Mouse (Mus musculus): Measurements from ENCODE around the gene Btnl9. TPM values are rescaled to one million over a fixed set of nuclear protein-coding genes. Genes with fewer than 3 reads are reported as not detected.

The Btnl9 gene
- polyA plus RNA-seq (2021; fragmentation: Nextera tagmentation) = not detected in 2 replicates
- long read RNA-seq, experiment 1 = 0 reads
- long read RNA-seq, experiment 2 = 0 reads

DNA sequence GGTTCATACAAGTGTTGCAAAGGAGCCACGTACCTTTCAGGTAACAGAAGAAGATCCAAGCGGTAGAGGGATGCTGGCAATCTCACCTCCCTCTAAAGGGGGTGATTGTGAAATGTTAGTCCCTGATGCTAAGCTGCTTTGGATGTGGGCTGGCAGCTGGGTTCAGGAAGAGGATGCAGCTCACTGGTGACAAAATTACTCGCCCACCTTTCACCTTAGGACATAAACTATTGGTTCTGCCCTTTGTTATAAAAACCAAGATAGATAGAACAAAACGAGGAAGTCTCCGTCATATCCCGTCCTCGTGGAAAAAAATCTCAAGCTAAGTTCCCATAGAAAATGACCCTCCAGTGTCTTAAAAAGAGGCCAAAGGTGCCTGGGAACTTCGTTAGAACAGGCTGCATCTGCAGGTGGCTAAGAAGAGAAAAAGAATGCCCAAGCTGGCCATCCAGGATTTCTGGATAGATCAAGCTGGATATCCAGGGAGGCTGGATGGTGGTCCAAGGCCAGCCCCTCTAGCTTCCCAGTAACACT lies at the start of gene Btnl9:
TSS of gene Btnl9 (minus strand) at position 205 of the 534 bp plus-strand sequence.

DNA sequence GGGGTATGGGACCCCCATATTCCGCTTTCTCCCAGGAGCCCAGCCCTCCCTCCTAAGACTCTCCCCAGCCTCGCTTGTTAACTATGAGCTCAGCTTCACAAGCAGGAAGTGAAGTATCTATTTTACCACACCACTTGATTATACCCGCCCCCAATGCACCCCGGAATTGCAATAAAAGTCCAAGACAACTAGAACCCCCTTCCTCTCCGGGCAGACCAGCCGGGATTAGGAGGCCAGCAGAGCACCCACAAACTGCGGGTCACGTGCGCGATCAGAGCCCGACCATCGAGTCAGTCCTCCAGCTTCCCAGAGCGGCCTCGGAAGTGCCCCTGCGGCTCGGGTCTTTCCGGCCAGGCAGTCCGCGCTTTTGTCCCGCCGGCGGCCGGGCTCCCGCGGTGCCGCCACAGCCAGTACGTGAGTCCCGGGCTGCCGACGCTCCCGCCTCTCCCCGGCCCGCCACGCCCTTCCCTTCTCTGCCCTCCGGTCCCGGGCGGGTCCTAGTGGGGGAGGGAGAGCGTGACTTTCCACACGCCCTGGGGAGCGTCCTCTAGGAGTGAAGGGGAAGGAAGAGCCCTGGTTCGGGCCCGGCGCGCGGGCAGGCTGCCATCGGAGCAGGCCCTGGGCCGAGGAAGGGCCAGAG lies 16.3 kb upstream of the Btnl9 start, which contains the start of gene Zfp62:
TSS of gene Zfp62 (plus strand) at position 164 of the 640 bp plus-strand sequence.

DNA sequence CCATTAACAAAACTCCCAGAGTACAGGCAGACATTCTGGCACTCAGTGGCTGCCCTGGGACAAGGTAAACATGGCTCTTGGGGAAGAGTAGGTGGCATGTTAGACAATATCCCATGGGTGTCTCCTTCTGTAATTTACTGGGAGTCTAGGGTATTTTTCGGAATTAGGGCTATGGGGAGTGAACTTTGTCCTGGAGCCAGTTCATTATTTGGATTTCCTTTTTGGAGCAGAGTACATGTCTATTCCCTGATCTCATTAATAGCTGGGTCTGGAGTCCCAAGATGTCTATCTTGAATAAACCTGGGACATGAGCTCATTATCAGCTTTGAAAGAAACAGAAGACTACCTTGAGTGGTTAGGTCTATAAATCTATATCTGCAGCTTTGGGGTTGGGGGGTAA lies 32.9 kb downstream of the Btnl9 start, which contains the start of gene Olfr1394:
TSS of gene Olfr1394 (plus strand) at position 301 of the 400 bp plus-strand sequence.

DNA sequence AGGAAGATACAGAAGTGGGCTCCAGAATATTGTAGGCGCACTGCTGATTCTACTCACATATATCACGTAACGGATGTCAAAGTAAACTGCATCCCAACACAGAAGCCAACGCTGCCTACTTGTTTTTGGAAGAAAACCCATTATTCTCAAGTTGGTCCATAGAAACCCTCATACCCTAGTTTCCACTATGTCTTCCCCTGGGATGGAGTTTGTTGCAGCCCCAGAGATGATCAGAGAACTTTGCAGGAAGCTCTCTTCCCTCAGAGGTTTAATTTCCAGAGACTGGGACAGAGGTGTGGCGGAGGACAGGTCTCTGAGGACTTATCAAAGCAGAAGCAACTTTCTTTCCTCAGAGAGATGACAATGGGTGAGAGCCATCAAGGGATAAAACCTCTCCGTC lies 45.0 kb downstream of the Btnl9 start, which contains the start of gene Olfr1395:
TSS of gene Olfr1395 (plus strand) at position 301 of the 400 bp plus-strand sequence.

Other genes with a start within 250 kb of the Btnl9 start
- gene Psme2b, start 241.0 kb downstream of the Btnl9 start, polyA plus RNA-seq (2021; fragmentation: Nextera tagmentation) = 3.0 and 3.3 TPM in 2 replicates
- gene Olfr56, start 208.3 kb downstream of the Btnl9 start, polyA plus RNA-seq (2021; fragmentation: Nextera tagmentation) = not detected in 2 replicates
- 0.62 and 0.63 TPM in 2 replicates for gene 9930111J21Rik1, start 207.8 kb downstream of the Btnl9 start, polyA plus RNA-seq (2021; fragmentation: Nextera tagmentation)
- 0.03 TPM in 1 of 2 replicates, not detected in the other for gene Gm12185, start 194.9 kb downstream of the Btnl9 start, polyA plus RNA-seq (2021; fragmentation: Nextera tagmentation)
- gene Tgtp1, start 193.0 kb downstream of the Btnl9 start, polyA plus RNA-seq (2021; fragmentation: Nextera tagmentation) = 0.95 and 3.9 TPM in 2 replicates
- gene 9930111J21Rik2, start 135.9 kb downstream of the Btnl9 start, polyA plus RNA-seq (2021; fragmentation: Nextera tagmentation) = 0.38 and 0.40 TPM in 2 replicates
- gene Tgtp2, start 123.0 kb downstream of the Btnl9 start, polyA plus RNA-seq (2021; fragmentation: Nextera tagmentation) = 1.2 and 1.8 TPM in 2 replicates
- 2.1 and 2.3 TPM in 2 replicates for gene Ifi47, start 110.6 kb downstream of the Btnl9 start, polyA plus RNA-seq (2021; fragmentation: Nextera tagmentation)
- gene Olfr1396, start 72.3 kb downstream of the Btnl9 start, polyA plus RNA-seq (2021; fragmentation: Nextera tagmentation) = not detected in 2 replicates
- gene Olfr1395, start 44.9 kb downstream of the Btnl9 start, polyA plus RNA-seq (2021; fragmentation: Nextera tagmentation) = not detected in 2 replicates
- gene Olfr1394, start 32.8 kb downstream of the Btnl9 start, polyA plus RNA-seq (2021; fragmentation: Nextera tagmentation) = not detected in 2 replicates
- gene Zfp62, start 16.1 kb upstream of the Btnl9 start, polyA plus RNA-seq (2021; fragmentation: Nextera tagmentation) = 11.0 and 11.7 TPM in 2 replicates
- 11.2 and 11.8 TPM in 2 replicates for gene Mgat1, start 57.0 kb upstream of the Btnl9 start, polyA plus RNA-seq (2021; fragmentation: Nextera tagmentation)
- gene Olfr1393, start 91.1 kb upstream of the Btnl9 start, polyA plus RNA-seq (2021; fragmentation: Nextera tagmentation) = not detected in 2 replicates
- not detected in 2 replicates for gene Olfr1392, start 98.1 kb upstream of the Btnl9 start, polyA plus RNA-seq (2021; fragmentation: Nextera tagmentation)
- not detected in 2 replicates for gene Olfr10, start 117.6 kb upstream of the Btnl9 start, polyA plus RNA-seq (2021; fragmentation: Nextera tagmentation)
- gene Olfr1391, start 135.6 kb upstream of the Btnl9 start, polyA plus RNA-seq (2021; fragmentation: Nextera tagmentation) = not detected in 2 replicates
- gene Olfr1390, start 148.0 kb upstream of the Btnl9 start, polyA plus RNA-seq (2021; fragmentation: Nextera tagmentation) = not detected in 2 replicates
- not detected in 2 replicates for gene Olfr1389, start 235.9 kb upstream of the Btnl9 start, polyA plus RNA-seq (2021; fragmentation: Nextera tagmentation)
- gene Olfr1388, start 249.5 kb upstream of the Btnl9 start, polyA plus RNA-seq (2021; fragmentation: Nextera tagmentation) = not detected in 2 replicates

Data from layer of hippocampus, adult 6 months (tissue).